Mouse (Mus musculus): ENCODE measurements around the gene Gm20388.
A peak's percentile ranks its signal among the peaks of the same experiment; 100 is the strongest.
"Not testable (repeated sequence)": the region's sequence is repeated elsewhere in the genome, so short reads cannot be mapped to it uniquely, and the experiment has no call there.

The Gm20388 gene

DNA sequence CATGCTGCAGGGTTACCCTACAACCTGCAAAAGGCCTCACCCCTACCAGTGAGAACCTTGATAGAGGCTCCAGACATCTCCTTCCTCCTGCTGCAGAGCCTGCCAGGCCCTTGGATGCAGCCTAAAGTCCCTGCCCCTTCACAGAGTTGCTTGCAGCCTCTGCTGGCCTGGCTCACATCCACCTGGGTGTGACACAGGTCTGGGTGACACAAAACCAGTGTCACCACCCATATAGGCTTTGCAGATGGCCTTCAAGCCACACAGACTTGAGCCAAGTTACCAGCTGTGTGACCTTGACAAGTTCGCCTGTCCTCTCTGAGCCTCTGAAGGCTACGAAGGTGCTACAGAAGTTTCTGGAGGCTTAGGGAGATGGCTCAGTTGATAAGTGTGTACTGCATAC is 1508.9 kb downstream of the Gm20388 start:
- DNase-seq, result no peak

DNA sequence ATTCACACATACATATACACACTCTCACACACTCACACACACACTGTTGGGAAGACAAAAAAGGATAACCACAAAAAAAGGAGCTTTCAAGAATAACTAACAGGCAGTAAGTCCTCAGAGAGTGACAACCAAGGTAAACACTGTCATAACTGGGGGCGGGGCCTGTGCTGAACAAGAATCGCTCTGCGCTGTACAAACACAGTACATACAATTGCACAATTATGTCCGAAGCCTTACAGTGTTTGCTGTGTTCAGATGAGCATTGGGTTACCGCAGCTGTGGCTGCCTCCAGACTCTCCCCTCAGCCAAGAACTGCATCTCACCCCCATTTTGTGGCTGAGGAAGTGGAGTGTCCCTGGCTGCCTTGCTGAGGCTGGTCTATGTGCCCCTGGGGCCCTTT is 1510.4 kb downstream of the Gm20388 start:
- DNase-seq, result peak; percentile 31

DNA sequence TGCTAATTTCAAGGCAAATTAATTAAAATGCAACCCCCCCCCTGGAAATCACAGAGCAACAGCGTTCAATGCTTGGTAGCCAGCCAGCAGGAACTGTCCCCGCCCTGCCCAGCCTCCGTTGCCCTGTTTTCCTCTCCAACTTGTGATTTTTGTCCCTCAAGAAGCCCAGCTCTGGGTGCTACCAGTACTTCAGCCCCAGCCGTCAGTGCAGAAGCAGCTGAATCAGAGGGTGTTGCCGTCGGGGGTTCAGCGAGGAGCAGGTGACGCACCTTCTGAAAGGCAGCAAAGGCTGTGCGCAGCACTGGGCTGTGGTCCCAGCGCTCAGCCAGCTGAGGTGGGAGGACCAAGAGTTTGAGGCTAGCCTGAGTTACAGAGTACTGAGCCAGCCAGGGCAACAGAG is 1513.4 kb downstream of the Gm20388 start:
- no peak for DNase-seq

DNA sequence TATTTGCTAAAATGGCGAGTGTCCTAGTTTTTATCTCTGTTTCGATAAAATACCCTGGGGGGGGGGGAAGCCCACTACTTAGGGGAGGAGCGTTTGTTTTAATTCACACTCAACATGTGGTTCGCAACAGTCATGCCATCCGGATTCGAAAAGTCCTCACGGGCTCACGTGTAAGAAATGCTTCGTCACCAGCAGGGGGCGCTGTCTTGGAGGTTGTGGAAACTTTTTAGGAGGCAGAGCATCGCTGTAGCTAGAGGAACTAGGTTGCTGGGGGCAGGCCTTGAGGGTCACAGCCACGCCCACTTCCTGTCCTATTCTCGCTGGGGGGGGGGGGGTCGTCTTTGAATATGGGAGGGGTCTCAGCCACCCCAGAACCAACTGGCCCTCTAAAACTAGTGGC is 1514.0 kb downstream of the Gm20388 start:
- DNase-seq, result peak; percentile 24

DNA sequence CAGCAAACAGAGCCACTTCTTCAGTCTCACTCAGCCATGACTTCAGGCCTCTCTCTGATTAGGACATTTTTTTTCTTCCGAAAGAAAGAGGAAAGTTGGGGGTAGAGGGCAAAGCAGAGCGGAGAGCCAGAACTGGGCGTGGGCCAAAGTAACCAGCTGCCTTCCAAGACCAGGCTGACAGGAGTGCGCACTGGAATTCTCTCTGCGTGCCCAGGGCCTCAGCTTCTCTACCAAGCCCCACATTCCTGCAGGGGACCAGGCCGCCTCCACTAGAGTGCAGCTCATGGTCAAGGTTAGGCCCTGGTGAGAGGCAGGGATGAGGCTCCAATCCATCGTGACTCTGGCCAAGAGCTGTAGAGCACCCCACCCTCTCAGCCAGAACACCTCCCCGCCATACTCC is 1520.9 kb downstream of the Gm20388 start:
- DNase-seq, result peak; percentile 55

DNA sequence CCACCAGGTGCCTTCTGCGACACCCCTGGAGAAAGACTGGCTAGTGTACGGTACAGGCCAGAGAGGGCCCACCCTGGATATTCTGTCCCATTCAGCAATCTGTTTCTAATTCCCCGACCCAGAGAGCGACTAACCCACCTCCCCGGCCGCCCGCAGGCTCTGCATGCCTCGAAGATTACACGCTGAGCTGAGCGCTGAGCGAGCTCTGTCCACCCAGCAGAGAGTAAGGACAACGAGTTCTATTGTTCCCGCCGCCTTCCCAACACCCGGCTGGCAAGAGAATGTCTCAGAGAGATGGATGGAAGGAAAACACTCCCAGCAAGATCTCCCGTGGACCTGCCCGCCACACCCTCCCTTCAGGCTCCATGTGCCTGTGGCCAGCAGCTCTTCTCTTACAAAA is 1522.8 kb downstream of the Gm20388 start:
- DNase-seq, result no peak

DNA sequence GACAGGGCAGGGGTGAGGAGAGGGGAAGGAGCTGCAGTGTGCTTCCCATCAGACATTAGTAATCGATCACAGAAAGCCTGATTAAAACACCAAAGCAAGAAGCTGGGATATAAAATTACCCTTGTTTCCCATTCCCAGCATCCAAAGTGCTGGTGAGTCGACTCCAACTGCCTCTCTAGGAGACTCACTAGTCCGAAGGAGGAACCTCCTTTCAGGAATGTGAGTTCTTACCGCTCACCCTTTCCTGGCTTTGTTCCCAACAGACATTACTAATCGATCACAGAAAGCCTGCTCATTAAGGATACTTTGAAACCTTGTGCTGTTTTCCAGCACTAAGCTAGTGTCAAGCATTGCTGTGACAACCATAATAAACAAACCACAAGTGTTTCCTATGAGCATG is 1526.0 kb downstream of the Gm20388 start:
- DNase-seq, result no peak

DNA sequence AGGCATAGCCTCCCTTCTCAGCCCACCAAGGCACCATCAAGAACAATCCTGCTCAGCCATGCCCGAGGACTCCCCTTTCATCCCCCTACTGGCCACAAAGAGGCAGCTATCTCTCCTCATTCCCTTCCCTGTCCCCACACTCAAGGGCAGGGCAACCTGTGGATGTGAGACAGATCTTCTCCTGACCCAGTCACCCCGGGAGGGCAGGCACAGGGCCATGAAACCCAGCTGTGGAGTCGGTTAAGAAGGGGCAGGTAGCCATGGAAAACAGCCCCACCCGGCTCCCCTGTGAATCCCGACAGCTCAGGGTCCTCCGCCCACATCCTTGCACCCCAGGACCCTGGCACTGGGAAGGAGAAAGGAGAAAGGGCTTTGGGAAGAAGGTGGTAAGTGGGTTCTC is 1526.9 kb downstream of the Gm20388 start:
- DNase-seq, result no peak

DNA sequence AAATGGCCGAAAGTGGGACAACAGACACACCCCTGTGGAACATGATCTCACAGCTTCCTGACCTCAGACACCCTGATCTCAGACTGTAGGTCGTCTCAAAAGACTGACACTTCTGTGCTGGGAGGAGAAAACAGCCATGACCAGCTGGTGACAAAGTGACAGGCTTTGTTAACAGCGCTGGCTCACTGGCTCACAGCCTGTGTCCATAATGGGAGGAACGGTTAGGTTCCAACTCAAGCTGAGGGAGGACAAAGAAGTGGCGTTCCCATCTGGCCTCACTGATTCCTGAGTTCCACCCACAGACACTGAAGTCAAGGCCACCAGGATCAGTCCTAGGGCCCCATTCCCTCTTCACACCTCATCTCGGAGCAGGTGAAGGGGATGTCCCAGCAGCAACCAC is 1527.5 kb downstream of the Gm20388 start:
- DNase-seq, result no peak

DNA sequence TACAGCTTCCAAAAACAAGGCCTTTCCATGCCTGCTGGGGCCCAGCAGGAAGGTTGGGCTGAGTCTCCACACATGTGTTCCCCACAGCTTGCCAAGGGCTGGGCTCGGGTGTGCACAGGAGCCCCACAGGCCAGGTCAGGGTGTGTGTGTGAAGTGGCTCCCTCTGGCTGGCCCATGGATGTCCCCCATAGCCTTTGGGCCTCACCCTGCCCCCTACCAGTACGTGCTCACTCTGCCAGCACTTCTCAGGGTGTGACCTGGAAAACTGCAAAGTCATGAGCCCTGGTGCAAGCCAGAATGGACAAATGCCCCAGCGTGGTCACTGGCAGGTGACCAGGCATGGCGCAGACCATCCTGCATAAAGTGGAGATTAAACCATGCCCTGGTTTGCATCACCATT is 1528.7 kb downstream of the Gm20388 start:
- DNase-seq, result no peak

DNA sequence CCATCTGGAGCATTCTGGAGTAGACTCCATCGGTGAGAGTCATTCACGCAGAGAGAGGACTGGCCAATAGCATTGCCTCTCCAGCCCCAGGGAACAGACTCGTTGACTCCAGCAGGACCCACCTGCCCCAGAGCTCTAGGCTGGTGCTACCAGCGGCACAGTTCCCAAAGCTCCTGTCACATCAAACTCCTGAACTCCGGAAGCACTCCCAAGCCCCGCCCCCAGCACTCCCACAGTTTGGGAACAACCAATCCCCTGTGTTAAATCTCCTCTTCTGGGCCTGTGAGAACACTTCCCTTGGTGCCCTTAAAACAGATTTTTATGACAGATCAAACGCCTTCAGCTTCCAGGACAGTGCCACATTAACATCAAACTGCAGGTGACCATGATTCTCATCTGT is 1532.7 kb downstream of the Gm20388 start:
- no peak for DNase-seq

DNA sequence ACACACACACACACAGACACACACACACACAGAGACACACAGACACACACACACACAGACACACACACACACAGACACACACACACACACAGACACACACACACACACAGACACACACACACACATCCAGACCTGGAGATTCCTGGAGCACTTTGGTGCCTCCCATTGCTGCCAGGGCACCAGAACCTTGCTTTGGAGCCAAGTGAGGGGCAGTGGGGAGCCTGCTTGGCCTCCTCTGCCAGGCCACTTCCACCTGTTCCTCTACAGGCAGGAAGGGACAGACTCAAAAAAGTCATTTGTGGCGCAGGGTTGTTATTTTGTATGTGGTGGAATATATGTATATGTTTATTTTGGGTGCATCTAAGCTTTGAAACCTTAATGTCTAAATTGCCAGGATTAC is 1533.9 kb downstream of the Gm20388 start:
- DNase-seq, result not testable (repeated sequence)

DNA sequence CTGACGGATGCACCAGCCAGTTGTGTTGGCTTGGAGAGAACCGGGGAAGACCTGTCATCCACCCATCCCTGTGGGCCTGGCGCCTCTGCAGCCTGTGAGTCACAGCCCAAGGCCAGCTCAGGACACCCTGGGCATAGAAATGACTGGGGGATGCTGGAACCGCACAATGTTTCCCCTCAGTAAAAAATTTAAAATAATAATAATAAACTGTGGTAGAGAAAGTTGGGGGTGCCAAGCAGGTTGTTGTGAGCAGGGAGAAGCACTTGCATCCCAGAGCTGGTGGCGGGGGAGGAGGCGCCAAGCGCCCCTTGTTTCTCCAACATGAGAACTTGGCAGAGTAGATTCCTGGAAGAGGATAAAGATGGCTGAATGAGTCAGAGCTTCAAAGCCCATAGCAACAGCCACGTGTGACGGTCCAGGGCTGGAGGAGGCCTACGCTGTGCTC is 1534.4 kb downstream of the Gm20388 start:
- DNase-seq, result no peak

DNA sequence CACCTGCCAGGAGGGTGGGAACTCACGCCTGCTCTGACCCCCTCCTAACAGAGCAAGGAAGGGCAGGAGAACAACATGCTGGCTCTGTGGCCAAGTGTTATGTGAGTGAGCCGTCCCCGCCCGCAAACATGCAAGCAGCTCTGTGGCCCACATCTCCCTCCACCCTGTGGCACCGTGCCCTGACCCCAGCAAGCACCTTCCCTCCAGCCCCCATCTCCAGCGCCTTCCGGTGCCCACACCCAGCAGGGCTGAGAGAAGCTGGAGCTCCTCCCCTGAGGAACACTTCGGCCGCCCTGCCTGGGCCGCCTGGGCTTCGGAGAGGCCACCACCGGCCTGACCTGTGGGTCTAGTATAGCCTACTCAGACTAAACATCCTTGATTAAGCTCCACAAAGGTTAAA is 1535.5 kb downstream of the Gm20388 start:
- DNase-seq, result no peak

DNA sequence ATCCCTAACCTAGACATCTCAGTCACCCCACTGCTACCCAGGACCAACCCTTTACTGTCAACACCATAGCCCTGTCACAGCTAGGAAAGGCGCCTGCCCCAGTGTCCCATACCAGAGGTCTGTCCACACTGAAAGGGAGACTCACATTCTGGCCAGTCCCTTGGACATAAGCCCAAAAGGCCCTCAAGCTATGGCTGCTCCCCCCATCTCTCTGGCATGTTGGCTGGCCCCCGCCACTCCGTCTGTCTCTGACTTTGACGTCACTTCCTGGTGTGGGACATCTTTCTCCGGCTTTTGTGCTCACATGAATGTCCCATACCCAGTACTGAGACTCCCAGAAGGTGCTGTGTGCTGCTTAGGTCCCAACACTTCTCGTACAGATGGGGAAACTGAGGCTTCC is 1536.2 kb downstream of the Gm20388 start:
- no peak for DNase-seq

DNA sequence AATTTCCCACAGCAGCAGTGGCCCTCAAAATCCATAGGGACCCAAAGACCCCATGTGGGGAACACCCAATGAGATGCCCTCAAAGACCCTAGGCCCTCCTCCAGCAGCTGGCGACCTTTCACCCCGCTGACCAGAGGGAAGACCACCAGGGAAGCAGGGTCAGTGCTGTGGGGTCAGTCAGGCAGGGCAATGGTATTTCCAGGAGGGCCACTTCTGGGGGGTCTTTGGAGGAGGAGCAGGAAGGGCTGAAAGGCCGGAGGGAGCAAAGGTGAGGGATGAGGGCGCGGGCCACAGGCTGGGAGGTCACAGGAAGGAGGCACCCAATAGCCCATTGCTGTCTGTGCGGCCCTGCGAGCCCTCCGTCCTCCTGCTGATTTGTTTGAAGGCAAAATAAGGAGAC is 1539.6 kb downstream of the Gm20388 start:
- no peak for DNase-seq

DNA sequence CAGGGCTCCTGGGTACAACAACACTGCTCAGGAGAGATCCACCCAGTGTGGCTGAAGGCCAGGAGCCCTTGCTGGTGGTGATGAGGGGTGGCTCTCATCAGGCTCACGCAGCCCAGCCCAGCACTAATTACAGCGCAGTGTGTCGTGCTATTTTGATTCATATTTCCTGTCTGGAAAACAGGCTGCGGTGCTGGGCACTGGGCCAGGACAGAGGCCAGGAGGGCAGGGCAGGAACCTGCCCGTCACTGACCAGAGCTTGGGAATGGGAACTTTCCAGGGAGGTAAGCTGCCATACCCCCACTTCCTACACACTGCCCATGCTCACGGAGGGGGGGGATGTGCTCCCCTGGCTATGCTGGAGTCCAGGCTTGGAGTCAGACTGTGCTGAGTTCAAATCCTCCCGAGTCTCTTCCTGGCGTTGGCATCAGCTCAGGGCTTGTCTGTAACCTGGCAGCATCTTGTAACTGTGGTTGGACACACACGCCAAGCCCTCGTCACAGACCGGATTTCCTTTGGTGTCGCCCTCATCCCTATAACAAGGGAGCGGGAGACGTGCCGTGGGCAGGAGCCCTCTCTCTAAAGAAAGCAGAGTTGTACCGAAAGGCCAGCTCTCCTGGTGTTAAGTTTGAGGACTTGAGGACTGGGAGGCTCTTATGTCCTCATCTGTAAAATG is 1540.9 kb downstream of the Gm20388 start:
- peak; percentile 74 for DNase-seq

DNA sequence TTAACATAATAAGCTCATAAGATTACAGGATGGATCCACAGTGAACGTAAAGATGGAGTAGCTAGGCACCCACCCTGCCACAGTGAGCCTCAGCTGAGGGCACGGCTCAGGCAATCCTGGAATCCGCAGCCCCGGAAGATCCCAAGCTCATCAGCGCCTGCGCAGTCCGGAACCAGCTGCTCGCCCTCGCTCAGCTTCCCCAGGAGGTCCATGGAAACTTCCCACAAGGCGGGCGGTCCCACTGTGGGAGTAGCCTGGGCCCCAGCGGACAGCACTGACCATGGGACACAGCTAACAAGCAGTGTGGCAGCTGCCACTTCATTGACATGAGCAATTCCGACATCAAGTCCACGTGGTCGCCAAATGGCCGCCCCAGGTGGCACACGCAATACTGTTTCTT is 1544.1 kb downstream of the Gm20388 start:
- no peak for DNase-seq

DNA sequence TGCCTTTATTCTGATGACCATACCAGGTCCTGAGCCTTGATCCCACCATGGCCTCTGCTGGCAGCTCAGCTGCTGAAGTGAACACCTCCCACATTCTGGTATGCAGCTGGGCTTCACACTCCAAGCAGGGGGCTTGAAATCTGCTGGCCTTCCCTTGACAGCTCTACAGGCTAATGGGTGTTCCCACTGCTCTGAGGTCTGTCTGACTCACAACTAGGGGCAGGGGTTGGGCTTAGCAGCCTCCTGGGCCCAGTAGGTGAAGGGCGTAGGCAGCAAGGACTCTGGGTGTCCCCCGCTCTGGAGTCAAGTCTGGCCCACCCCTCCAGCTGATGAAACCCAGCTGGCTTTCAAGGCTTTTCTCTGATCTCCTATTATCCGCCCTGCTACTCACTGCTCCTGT is 1550.6 kb downstream of the Gm20388 start:
- DNase-seq, result no peak

DNA sequence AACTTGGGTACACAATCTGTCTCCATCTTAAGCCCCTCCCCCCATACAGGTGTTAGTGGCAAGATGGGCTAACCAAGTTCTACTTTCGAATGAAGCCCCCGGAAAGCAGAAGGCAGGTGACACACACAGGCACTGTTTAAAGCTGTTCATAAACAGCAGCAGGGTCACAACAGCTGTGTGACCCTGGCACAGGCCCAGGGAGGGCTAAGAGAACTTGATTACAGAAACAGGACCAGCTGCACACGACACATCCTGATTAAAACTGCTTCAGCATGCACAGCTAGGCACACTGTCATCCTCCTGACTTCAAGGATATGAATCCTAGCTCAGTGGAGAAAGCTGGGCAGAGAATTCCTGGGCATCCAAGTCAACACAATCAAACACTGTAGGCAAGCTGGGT is 1551.5 kb downstream of the Gm20388 start:
- DNase-seq, result no peak

DNA sequence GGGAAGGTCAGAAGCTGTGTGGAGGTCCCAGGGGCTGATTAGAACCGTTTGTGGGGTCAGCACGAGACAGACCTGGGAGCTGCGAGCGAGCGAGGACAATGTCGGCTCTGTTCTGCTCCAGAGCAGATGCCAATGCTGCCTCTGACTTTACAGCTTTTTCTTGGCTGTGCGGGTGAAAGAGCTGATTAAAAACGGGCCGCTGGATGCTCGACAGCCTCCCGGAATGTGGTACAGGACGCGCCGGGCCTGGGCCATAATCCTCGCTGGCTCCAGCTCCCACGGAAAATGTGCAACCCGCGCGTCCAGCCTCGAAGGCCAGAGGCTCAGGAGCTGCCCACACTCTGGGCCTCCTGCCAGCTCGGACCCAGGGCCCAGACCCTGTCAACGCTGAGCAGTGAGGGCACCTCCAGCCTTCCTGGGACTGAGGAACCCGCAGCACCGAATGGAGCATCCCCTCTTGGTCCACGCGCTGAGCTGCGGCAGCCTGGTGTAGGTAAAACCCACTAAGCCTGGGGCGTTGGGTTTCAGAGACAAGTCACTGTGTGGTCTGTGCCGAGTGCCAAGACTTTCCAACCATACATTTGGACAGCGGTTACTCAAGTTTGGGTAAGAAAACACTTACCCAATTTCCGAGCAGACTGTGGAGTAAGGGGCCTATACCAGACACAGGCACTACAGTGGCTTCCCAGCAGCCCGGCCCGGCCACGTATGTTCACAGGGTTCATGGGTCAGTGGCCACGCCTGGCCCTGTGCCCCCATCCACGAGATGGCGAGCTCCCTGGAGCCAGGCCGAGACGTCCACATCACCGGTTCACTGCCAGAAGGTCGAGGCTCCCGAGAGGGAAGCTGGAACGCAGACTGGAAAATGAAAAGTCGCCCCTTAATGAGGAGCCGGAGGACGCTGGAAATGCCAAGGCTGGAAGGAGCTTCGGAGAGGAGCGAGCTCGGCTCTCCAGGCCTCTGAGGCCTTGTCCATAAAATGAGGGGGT is 1557.7 kb downstream of the Gm20388 start:
- DNase-seq, result no peak

DNA sequence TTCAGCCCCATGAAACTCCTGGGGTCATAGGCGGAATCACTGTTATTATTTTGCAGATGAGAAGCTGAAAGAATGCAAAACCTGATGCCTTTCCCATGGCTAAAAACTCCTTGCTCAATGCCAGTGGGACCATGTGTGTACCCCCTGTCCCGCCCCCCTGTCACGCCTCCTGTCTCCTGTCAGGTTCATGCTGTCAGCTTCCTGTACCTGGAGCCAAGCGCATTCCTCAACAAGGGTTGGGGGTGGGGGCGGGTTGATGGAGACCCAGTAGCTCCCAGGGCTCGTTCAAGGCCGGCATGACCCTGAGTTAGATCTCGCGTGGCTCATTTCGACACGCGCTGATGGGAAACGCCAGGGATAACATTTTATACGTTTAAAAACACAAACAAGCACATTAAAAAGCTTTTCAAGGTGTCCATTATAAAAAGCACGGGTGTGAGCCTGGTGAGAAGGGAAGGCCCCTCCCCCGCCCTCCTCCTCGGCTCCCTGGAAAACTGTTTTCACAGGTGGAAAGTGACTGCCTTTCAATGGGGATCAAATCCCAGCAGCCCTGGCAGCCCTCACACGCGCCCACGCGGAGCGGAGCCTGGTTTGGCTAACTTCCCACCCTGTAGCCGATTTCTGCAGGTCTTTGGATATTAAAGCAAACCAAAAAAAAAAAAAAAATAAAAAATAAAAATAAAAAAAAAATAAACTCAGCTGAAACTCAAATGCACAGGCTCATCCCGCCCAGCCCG is 1563.7 kb downstream of the Gm20388 start:
- DNase-seq, result no peak

DNA sequence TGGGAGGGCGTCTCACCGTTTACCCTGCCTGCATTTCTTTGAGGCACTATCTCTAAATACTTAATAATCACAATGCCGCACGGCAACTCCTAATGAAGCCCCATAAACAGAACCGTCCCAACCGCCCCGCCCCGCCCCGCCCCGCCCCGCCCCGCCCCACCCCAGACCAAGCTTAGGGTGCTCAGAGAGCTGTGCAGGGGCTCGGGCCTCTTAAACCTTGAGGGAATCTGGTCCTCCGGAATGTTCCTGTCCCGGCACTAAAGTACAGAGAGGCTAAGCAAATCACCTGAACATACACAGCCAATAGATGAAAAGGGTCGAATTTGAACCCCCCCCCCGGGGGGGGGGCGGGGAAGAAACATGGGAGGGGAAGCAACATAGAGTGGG is 1564.2 kb downstream of the Gm20388 start:
- no peak for DNase-seq
